Mouse (Mus musculus) thymus, adult 2 months (tissue): ENCODE data around the gene Thy1.

Experiments
- CTCF ChIP-seq: fragments of 200-500 bp; IDR thresholded peaks from 2 replicates; pipeline ENCODE4 v1.5.1; 2012; ENCODE audit warnings: mild to moderate bottlenecking, control low read depth, low read length, moderate library complexity, borderline replicate concordance; ENCODE audit not compliant: control insufficient read depth, poor library complexity, insufficient read depth; ENCODE audit errors: extremely low read depth
- POLR2A ChIP-seq: fragments of 200-500 bp; IDR thresholded peaks from 2 replicates; pipeline ENCODE4 v1.6.1; 2012; ENCODE audit warnings: mild to moderate bottlenecking, low read length, control low read depth, moderate library complexity; ENCODE audit not compliant: control insufficient read depth, poor library complexity, insufficient read depth; ENCODE audit errors: extremely low read depth

GRCm38 (mm10) chr9:44085741-44086665 lies 42.8 kb downstream of the Thy1 start:
- TF ChIP-seq CTCF (no peak), POLR2A (no peak)
